Mouse (Mus musculus): ENCODE data around the gene Ccdc142. TPM values are rescaled to one million over a fixed set of nuclear protein-coding genes. Genes with fewer than 3 reads are reported as not detected.

The Ccdc142 gene
- total RNA-seq, 2 experiments from 2014 or later, result 6.8 to 7.8 TPM

DNA sequence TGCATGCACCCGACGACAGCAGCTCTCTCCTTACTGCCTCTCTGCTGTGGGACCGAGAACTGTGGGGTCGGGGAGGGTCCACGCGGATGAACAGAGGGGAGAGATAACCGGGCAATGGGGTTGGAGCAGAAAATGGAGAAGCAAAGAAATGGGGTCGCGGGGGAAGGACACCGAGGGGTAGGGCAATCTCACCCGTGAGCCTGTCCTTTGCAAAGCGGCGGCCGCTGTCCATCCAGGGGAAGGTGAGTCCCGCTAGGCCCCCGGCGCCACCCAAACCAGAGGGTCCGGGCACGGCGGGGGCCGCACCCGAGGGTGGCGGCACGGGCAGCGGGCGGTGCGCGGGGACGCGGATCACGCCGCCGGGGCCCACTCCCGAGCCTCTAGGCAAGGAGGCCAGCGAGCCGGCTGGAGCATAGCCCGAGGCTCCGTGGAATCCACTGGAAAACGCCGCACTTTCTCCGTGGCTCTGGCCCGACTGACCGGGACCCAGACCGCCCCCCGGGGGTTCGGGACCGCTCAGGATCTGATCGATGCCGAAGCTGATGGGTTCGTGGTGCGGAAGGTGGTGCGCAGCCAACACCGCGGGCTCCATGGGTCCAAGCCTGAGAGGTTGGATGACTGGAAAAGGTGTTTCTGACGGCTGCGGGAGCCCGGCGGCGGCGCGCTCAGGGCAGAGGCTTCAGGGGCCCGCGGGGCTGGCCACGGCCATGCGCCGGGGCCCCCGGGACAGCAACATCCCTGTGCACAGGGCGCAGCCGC, 31.7 kb upstream of the Ccdc142 start:
- no peak for TF ChIP-seq CTCF (IDR thresholded peaks at IDR 0.05)
- Histone ChIP-seq H3K27ac (no peak overlapping the region), H3K4me3 (no peak overlapping the region)
- DNase-seq (ENCODE audit: extremely low spot score in 1 of 2, low spot score in 2 of 2), result no peak
- intact Hi-C loops (cut with DNase I), result loop anchor here (10.0 kb wide), 1 partner anchor 645 kb away; the partner anchor contains the start of gene Vax2

DNA sequence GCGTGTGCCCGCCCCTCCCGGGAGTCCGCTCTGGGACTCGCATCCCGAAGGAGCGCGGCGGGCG, 31.3 kb upstream of the Ccdc142 start, which contains the start of gene Tlx2:
Gene Tlx2 (minus strand): TSS at position 47 of the 64 bp plus-strand sequence.
- Histone ChIP-seq H3K4me3 (no peak within 1 kb of the TSS), H3K27ac (no peak within 1 kb of the TSS)
- no peak for DNase-seq (ENCODE audit: extremely low spot score in 1 of 2, low spot score in 2 of 2)
- intact Hi-C loops (cut with DNase I), result loop anchor here (10.0 kb wide), 1 partner anchor 645 kb away; the partner anchor contains the start of gene Vax2
- no peak for TF ChIP-seq CTCF (IDR thresholded peaks at IDR 0.05)

DNA sequence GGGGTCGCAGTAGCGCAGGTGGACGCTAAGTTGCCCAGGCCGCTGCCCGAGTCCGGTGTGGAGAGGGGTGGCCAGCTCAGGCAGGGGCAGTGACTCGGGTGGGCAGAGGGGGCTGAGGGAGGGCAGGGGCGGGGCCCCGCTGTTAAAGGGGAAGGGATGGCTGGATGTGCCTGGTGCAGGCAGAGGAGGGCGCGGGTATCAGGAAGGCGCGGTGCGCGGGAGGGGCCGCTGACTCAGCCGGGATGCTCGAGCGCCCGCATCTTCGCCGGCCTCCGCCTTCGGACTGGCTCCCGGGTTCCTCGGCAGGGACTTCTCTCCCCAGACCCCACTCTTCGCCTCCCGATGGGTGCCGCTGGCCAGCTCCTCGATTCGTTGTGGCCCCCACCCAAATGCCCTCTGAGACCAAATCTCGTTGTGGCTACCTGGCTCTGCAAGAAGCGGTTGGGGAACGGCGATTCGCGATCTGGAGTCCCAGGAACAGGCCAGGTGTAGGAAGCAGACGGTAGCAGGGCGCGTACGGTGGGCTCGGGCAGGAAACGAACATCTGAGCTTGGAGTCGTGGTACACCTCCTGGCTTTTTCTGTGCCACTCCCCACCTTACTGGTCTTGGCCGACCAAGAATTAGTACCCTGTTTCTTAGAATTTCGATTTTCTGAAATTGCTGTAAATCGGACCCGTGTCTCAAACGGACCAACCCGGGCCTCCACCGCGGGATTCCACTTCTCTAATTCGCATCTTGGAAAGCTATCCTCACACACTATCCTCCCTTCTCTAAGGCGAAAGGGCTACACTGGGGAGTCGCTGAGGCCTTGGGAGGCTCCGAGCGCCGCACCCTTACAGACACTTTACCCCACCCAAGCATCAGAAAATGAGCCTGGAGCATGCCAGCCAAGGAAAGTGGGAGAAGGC, 30.8 kb upstream of the Ccdc142 start:
- no peak overlapping the region for H3K4me3 ChIP-seq
- no peak for TF ChIP-seq CTCF (IDR thresholded peaks at IDR 0.05)
- DNase-seq (ENCODE audit: extremely low spot score in 1 of 2, low spot score in 2 of 2), result peak in 1 of 2 experiments; percentile 43
- intact Hi-C loops (cut with DNase I), result loop anchor here (10.0 kb wide), 1 partner anchor 644 kb away; the partner anchor contains the start of gene Vax2
- no peak overlapping the region for H3K27ac ChIP-seq

DNA sequence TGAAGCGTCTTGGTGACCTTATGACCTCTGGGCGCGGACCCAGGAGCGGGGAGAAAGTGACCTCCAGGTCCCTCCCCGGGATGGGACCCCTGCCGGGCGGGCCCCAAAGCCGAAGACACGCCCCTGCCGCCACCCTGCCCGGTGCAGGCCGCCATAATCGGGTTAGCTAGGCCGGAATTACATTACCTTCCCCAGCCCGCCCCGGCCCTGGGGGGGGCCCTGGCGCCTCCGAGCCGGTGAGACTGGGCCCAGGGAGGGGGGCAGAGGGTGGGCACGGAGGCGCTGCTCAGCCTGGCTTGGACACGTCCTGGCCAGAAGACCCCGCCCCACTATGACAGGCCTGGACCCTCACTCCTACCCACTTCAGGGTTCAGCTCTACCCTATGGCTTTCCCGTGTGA, 30.2 kb upstream of the Ccdc142 start:
- Histone ChIP-seq H3K27ac (no peak overlapping the region), H3K4me3 (no peak overlapping the region)
- intact Hi-C loops (cut with DNase I), result loop anchor here (10.0 kb wide), 1 partner anchor 644 kb away; the partner anchor contains the start of gene Vax2
- DNase-seq (ENCODE audit: extremely low spot score in 1 of 2, low spot score in 2 of 2), result no peak
- no peak for TF ChIP-seq CTCF (IDR thresholded peaks at IDR 0.05)

DNA sequence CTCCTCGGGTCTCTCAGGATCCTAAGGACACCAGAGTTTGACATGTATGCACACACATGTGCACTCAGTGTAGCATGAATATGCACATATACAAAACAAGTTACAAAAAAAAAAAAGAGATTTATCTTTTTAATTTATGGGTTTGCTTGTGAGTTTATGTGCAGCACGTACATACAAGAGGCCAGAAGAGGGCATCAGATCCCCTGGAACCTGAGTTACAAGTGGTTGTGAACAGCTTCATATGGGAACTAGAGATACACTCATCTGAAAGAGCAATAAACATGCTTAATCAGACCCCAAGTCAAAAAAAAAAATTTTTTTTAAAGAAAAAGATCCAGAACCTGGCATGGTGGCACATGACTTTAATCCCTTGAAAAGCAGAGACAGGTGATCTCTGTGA, 26.4 kb upstream of the Ccdc142 start:
- Histone ChIP-seq H3K27ac (no peak overlapping the region), H3K4me3 (no peak overlapping the region)
- no peak for DNase-seq (ENCODE audit: extremely low spot score in 1 of 2, low spot score in 2 of 2)
- intact Hi-C loops (cut with DNase I), result loop anchor here (10.0 kb wide), 1 partner anchor 640 kb away; the partner anchor contains the start of gene Vax2
- no peak; the same call in 1 of the 2 replicates for TF ChIP-seq CTCF (IDR thresholded peaks at IDR 0.05)

DNA sequence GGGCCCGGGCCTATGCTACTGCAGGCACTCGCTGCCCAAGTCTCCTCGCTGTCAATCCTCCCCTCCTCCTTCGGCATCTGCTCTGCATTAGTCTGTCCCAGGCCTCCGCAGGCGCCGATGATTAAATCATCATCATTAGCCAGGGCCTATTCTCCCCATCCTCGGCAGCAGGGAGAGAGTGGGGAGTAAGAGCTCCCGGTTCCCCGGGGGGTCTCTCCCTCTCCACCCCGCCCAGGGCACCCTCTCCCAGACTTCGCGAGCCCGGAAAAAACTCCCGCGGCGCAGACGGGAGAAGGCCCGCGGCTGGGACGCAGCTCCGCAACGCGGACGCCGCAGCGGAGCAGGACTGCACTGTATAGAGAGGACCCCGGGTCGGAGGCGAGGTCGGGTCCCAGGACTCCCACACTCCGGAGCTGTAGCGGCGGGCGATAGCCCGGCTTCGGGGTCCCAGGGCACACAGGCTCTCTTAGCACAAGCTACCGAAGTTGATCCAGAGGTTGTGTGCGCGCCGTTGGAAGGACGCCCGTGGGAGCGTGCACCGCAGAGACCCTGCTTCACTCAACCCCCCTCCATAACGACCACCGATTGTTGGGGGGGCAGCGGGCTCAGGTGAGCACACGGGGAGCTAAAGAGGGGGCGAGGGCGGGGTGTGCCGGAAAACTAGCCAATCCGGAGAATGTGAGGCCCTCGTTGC, 23.6 kb upstream of the Ccdc142 start, which contains the start of gene Pcgf1:
Gene Pcgf1 (plus strand): TSS at position 240 of the 694 bp plus-strand sequence.
- intact Hi-C loops (cut with DNase I), result loop anchor here (1.0 to 10.0 kb wide), 4 partner anchors 23 to 637 kb away; partner anchors contain the start of genes Aup1, Ccdc142, Gm42688 and Vax2
- no peak for TF ChIP-seq CTCF (IDR thresholded peaks at IDR 0.05)
- DNase-seq (ENCODE audit: extremely low spot score in 1 of 2, low spot score in 2 of 2), result peak; percentile 39 to 56
- Histone ChIP-seq H3K4me3 (peak within 1 kb of the TSS; percentile 84), H3K27ac (peak within 1 kb of the TSS; percentile 100)

DNA sequence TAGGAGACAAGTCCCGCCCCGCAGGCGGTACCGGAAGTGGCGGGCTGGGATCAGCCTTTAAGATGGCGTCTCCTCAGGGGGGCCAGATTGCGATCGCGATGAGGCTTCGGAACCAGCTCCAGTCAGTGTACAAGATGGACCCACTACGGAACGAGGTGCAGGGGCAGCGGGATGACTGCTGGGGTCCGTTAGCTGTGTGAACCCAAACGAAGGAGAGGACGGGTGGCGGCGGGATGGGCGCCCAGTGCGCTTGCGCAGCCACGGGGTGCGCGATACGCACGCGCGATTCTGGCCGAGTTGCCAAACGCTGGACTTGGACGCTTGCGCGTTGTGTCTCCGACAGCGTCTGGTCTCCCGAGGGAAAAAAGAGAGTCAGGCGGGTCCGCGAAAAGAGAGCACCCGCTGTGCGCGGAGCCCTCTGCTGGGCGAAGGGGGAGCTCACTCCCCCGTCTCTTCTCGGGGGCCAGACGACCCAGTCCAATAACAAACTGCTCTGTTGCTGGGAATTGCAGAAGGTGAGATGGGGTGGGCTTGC, 23.0 kb upstream of the Ccdc142 start:
- H3K27ac ChIP-seq, result peak overlapping the region; percentile 100
- DNase-seq (ENCODE audit: extremely low spot score in 1 of 2, low spot score in 2 of 2), result peak; percentile 99
- peak; percentile 63 for TF ChIP-seq CTCF (IDR thresholded peaks at IDR 0.05)
- peak overlapping the region; percentile 84 for H3K4me3 ChIP-seq
- intact Hi-C loops (cut with DNase I), result loop anchor here (1.0 to 10.0 kb wide), 4 partner anchors 22 to 636 kb away; partner anchors contain the start of genes Aup1, Ccdc142, Gm42688 and Vax2

DNA sequence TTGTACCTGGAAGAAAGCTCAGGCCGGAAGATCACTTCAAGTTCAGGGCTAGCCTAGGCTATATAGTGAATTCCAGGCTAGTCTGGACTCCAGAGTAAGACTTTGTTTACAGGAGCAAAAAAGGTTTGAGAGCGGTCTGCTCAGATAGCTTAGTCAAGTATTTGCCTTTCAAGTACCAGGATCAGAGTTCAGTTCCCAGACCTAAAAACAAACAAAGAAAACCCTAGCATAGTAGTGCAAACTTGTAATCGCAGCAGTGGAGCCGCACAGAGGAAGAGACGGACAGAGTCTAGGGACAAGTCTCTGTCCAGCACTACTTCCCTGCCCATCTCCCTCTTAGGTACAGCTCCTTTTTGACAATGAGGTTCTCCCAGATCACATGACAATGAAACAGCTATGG, 21.2 kb upstream of the Ccdc142 start:
- intact Hi-C loops (cut with DNase I), result no loop called here
- no peak for DNase-seq (ENCODE audit: extremely low spot score in 1 of 2, low spot score in 2 of 2)
- no peak overlapping the region for H3K4me3 ChIP-seq
- TF ChIP-seq CTCF (IDR thresholded peaks at IDR 0.05), result no peak
- no peak overlapping the region for H3K27ac ChIP-seq

DNA sequence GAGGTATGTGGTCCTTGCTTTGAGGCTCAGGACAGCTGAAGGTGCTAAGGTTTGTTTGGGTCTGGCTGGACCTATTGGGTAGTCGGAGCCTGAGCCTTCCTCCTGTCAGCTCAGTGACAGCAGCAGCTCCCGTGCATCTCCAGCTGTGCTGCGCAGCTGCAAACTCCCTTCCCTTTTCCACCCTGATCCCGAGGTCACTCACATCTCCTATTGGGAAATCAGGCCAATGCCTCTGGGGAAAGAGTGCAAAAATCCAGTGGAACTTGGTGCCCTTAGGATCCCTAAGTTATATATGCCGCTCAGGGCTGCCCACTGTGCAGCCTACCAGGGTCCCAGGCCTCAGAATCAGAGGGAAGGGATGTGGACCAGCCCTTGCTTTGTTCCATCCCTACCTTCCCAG, 17.9 kb upstream of the Ccdc142 start:
- Histone ChIP-seq H3K4me3 (no peak overlapping the region), H3K27ac (no peak overlapping the region)
- intact Hi-C loops (cut with DNase I), result no loop called here
- TF ChIP-seq CTCF (IDR thresholded peaks at IDR 0.05), result no peak
- no peak for DNase-seq (ENCODE audit: extremely low spot score in 1 of 2, low spot score in 2 of 2)

DNA sequence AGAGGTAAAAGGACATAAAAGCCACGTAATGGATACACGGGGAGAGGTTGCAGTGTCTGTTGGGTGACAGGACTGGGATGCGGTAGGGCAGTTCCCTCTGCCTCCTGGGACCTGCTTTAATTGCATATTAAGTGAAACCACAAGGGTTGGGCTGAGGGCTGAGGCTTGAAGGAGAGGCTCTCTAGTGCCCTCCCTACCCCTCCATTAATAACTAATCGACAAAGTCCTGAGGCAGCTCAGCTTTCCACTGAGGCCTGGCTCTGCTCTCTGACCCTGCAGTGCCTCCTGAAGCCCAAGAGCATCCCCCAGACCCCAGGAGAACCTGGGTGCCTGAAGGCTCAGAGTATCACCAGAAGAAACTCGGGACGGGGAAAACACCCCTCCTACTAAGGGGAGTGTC, 16.9 kb upstream of the Ccdc142 start:
- intact Hi-C loops (cut with DNase I), result no loop called here
- Histone ChIP-seq H3K4me3 (no peak overlapping the region), H3K27ac (no peak overlapping the region)
- DNase-seq (ENCODE audit: extremely low spot score in 1 of 2, low spot score in 2 of 2), result no peak
- TF ChIP-seq CTCF (IDR thresholded peaks at IDR 0.05), result no peak

All from left cerebral cortex, adult 2 months (tissue).